Mouse (Mus musculus) frontal cortex, postnatal 14 days (tissue): ENCODE results near the gene Col7a1.

Experiments
- DNase-seq, 2 experiments: peaks; one replicate each; pipeline ENCODE4 v3.0.0; 2022; ENCODE audit warnings: low spot score in 2 of 2

The Col7a1 gene

DNA sequence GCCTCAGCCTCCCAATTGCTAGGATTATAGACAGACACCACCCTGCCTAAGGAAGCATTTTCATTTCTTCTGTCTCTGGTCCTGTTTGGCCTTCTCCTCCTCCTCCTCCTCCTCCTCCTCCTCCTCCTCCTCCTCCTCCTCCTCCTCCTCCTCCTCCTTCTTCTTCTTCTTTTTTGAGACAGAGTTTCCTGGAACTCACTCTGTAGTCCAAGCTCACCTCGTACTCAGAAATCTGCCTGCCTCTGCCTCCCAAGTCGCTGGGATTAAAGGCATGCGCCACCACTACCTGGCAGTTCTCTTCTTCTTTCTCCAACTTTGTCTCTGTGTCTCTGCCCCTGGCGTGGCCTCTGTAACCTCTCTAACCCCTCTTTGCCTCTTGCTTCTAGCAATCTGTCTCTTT lies 32.3 kb downstream of the Col7a1 start, which contains the start of gene Ucn2:
TSS of gene Ucn2 (plus strand) at position 301 of the 400 bp plus-strand sequence.
- DNase-seq, result no peak

DNA sequence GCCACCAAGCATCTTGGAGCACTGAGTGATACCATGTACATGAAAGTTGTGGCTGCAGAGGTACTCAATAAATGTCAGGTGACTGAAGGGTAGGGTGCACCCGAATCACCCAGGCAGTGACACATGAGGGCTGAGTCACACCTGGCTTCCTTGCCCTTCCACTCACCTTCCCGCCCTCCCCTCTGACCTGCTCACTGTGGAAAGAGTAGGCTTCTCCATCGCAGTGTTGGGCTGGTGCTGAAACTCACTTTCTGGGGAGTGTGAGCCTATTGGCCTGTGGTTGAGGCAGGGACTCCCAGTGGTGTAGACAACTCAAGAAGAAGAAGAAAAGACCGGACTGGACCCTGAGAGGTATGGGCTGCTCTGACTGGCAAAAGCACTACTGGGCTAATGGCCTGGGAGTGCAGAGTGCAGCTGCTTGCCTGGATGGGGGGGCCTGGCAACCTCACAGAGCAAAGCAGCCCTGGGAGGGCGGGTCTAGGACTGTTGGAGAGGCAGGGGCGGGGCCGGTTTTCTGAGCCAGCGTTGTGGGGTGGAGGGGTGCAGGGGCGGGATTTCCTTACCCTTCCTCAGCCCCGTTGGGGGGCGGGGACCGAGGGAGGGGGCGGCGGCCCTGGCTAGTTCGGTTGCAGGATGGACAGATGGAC lies 34.4 kb downstream of the Col7a1 start:
- DNase-seq, result no peak

DNA sequence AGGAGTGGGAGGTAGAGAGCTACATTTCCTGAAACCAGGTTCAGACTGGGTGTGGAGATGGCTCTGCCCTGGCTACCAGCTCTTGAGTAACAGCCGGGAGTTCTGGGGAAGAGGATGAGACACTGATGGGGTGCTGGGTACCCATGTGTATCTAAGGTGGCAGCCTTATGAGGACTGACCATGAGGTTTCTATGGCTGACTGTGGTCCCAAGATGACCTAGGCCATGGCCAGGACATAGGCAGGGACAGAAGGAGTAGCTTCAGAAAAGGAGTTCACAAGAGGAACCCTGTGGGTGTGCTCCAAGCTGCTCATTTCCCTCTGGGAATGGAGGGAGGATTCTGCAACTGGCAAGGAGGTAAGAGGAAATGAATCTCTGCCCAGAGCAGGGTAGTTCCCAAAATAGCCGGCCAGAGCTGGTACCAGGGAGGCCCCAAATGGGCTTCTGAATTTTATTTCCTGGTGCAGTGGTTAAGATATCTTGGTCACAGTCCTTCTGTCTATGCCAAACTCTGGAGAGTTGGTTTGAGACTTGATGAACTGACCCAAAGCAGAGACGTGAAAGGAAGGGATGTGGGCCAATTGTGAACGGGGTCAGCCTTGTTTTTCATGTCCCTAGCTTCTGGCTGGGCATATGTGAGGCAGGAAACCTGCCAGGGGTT lies 36.5 kb downstream of the Col7a1 start:
- DNase-seq, result no peak

- DNase-seq, result no peak
These were observed 37.1 kb downstream of the Col7a1 start for GRCm38 (mm10) chr9:108990462-108990820.

DNA sequence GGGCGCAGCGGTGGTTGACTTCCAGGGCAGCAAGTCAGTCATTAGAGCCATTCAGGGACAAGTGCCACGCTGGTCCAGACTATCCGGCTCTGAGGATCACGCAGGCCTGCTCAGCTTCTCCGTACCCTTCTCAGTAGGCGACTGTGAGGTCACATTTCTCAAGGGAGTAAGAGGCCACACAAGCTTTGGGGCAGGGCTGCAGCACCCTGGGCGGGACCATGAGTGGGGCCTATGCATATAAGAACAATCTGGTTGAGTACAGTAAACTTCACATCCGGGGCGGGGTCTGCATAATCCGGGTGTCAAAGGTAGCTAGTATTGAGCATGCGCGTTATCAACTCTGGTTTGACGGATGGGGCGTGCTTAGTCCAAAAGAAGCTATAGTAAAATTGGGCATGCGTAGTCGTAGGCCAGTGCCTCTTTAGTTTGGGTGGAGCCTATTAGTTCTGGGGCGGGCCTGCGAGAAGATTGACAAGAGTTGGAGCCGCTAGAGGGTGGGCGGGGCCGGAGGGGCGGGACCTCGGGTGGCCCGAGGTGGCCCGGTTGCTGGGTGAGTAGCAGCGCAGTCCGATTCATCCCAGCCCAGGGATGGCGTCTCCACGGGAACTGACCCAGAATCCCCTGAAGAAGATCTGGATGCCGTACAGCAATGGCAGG lies 38.2 kb downstream of the Col7a1 start, which contains the start of gene Pfkfb4:
TSS of gene Pfkfb4 (plus strand) at position 351 of the 657 bp plus-strand sequence.
- peak; percentile 89 to 95 for DNase-seq

GRCm38 (mm10) chr9:108992085-108992469 lies 38.7 kb downstream of the Col7a1 start:
- peak in 1 of 2 experiments; percentile 48 for DNase-seq

DNA sequence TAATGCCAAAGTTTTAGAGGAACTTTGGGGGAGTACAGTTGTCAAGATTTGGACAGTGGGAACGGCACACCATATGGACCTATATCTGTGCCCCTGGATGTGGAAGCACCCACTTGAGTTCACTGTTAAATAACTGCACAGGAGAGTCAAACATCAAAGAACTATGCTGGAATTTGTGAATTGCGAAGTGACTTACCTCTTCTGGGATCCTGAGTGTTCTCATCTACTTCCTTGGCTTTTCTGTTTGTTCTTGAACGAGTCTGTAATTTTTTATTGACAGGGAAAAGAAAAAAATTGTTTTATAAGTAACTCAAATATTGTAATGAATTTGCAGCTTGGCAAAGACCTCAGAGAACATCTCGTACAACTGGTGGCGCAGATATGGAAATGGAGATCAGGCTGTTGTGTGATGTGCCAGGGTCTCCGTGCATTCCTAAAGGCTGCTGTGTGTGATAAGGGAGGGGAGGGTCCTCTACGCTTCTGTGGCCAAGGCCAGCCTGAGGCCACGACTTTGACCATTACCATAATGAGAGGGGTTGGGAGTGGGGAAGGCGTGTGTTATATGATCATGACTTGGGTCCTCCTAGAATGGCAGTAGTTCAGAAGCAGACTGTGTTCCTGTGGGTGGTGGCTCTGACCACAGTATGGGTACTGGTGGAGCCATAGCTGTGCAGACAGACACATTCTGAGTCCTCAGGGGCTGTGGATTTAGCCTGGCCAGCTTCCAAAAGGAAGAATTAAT lies 39.4 kb downstream of the Col7a1 start:
- DNase-seq, result no peak

GRCm38 (mm10) chr9:108996411-108996810 lies 43.0 kb downstream of the Col7a1 start:
- DNase-seq, result no peak

GRCm38 (mm10) chr9:108998287-108999166 lies 45.1 kb downstream of the Col7a1 start:
- no peak for DNase-seq

- DNase-seq, result no peak
These were observed 45.8 kb downstream of the Col7a1 start for GRCm38 (mm10) chr9:108999167-108999526.

DNA sequence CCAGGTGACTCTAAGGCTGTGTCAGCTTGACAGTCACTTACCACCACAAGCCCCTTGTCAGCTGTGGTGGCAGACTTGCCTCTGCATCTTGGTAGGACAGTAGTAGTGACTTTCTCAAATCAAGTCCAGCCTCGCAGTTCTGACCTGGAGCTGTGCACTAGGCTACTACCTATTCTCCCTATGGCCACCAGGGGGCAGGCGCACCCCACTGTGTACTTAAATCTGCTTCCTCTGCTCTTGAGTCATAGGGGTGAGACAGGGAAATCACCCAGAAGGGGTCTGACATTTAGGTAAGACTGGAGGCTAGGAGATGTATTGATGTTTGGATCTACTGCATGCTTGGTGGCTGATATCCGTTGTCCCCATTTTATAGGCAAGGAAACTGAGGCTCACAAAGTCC lies 47.3 kb downstream of the Col7a1 start:
- DNase-seq, result peak in 1 of 2 experiments; percentile 47

- DNase-seq, result no peak
These were observed 49.8 kb downstream of the Col7a1 start for GRCm38 (mm10) chr9:109003201-109003600.

GRCm38 (mm10) chr9:109007025-109007780 lies 53.8 kb downstream of the Col7a1 start:
- DNase-seq, result no peak

DNA sequence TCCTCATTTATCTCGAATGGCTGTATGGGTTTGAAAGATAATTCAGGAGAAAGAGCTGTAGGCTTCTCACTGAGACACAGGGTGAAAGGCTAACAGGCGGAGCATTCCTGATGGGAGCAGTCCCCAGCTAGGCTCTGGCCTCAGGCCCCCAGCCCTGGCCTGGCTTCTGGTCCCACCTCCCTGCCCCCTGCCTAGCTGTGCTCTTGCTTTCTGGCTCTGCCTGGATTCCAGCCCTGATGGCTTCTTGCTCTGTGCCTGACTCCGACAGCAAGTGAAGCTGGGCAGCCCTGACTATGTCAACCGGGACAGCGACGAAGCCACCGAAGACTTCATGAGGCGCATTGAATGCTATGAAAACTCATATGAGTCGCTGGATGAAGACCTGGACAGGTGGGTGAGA lies 54.7 kb downstream of the Col7a1 start:
- DNase-seq, result no peak

DNA sequence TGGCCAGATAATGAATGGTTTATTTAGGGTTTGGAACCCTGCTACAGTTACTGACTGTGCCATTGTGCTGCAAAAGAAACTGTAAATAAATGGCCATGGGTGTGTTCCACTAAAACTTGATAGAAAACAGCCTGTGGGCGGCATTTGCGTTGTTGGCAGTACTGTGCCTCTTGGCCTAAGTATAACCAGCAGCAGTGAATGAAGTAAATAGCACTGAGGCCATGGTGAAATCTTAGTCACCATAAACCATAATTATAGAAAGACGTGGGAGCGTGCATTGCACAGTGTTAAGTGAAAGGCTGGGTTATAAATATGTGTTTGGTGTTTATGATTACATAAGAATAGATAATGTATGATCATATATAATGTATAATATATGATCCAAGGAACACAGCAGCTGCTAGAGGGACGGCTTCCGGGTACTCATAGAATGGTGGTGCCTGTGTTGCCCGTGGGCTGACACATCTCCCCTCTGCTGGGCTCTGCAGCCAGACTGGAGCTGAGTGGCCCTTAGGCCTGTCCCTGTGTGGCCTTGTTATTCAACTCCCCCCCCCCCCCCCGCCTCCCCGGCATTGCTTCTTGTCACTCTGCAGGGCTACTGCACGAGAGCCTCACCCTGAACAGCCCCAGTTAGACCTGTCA lies 55.7 kb downstream of the Col7a1 start:
- no peak for DNase-seq

DNA sequence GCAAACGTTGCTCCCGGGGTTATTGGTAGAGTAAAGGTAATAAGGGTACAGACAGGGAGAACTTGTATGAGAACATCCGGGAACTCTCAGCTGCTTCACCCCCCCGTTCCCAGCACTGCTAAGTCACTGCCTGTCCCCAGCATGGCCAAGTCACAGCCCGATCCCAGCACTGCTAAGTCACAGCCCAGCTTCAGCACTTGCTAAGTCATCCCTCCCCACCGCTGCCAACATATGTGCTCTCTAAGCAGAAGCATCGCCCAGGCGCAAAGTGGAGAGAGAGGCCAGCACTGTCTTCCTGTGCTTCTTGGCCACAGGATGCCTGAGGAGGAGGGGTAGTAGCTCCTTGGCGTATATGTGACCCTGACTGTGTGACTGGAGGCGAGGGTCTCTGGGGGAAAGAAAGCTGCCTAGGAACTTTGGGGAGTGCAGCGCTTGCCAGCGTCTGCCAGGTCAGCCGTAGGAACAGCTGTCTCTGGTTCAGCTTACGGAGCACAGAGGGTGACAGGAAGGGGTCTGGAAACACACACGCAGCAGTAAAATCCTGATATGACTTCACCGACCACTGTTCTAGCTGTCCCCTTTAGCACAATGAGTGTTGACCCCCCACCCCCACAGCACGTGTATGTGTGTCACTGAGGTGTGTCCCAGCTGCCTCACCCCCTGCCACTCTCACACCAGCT lies 56.4 kb downstream of the Col7a1 start:
- no peak for DNase-seq

DNA sequence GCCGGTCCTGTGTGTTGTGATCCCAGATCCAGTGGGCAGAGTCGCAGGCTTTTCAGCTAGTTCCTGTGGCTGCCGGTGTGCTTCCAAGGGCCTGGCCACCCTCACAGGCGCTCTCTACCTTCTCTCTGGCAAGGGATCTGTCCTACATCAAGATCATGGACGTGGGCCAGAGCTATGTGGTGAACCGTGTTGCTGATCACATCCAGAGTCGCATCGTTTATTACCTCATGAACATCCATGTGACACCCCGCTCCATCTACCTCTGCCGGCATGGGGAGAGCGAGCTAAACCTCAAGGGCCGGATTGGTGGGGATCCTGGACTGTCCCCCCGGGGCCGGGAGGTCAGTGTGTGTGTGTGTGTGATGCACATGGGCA lies 56.9 kb downstream of the Col7a1 start:
- DNase-seq, result no peak

DNA sequence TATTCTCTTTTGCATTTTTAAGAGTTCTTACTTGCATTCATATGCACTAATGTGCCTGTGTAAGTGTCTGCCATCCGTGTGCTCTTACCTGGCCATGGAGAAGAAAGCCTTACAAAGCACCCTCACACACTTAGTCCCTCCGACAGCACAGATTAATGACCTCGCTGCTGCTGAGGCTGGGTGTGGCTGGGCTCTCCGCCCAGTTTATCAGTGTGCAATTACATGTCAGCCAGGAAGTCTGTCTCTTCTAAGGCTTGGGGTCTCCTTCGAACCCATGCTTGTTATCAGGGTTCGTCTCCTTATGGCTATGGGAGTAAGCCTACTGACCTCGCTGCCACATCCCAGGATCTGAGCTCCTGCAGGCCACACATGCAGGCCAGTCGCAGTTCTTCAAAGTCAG lies 62.0 kb downstream of the Col7a1 start:
- no peak for DNase-seq

GRCm38 (mm10) chr9:109016973-109017604 lies 63.7 kb downstream of the Col7a1 start:
- DNase-seq, result no peak
